Mouse (Mus musculus) heart, adult 2 months (tissue): ENCODE results near the gene Eps15l1. TPM values are rescaled to one million over a fixed set of nuclear protein-coding genes. Genes with fewer than 3 reads are reported as not detected.

Experiments used
- DNase-seq, 2 experiments: peaks; one replicate each; pipeline ENCODE4 v3.0.0; 2021
- H3K27ac ChIP-seq: fragments of 200-600 bp; 2 replicates; pipeline ENCODE4 v1.8.1; 2022
- H3K27me3 ChIP-seq: fragments of 200-500 bp; 2 replicates; pipeline ENCODE4 v1.6.1; 2012; ENCODE audit warnings: mild to moderate bottlenecking, low read length, inconsistent platforms, mixed read lengths; ENCODE audit not compliant: control insufficient read depth, insufficient read depth
- H3K36me3 ChIP-seq: fragments of 200-500 bp; 2 replicates; pipeline ENCODE4 v1.6.1; 2012; ENCODE audit warnings: low read length, inconsistent platforms; ENCODE audit not compliant: control insufficient read depth, insufficient read depth
- H3K4me1 ChIP-seq: fragments of 200-500 bp; 2 replicates; pipeline ENCODE4 v1.6.1; 2011; ENCODE audit warnings: low read length; ENCODE audit not compliant: control insufficient read depth, insufficient read depth
- H3K4me3 ChIP-seq: fragments of 200-600 bp; 2 replicates; pipeline ENCODE4 v1.8.1; 2022
- H3K79me2 ChIP-seq: fragments of 200-500 bp; replicated peaks from 2 replicates; pipeline ENCODE4 v1.6.1; 2012; ENCODE audit warnings: mild to moderate bottlenecking, inconsistent platforms, low read length, moderate library complexity, mixed read lengths; ENCODE audit not compliant: control insufficient read depth, insufficient read depth
- H3K9ac ChIP-seq: fragments of 200-500 bp; 2 replicates; pipeline ENCODE4 v1.6.1; 2012; ENCODE audit warnings: low read depth, mild to moderate bottlenecking, control low read depth, inconsistent platforms, low read length, mixed read lengths
- CTCF ChIP-seq: fragments of 200-600 bp; IDR thresholded peaks from 2 replicates; pipeline ENCODE4 v1.8.1; 2022; ENCODE audit warnings: antibody characterized with exemption, mild to moderate bottlenecking, moderate library complexity
- EP300 ChIP-seq: fragments of 200-500 bp; IDR thresholded peaks from 2 replicates; pipeline ENCODE4 v1.6.1; 2011; ENCODE audit warnings: low read depth, low read length, control low read depth; ENCODE audit not compliant: insufficient read depth
- POLR2A ChIP-seq: fragments of 200-500 bp; IDR thresholded peaks from 2 replicates; pipeline ENCODE4 v1.6.1; 2011; ENCODE audit warnings: mild to moderate bottlenecking, low read depth, low read length, control low read depth; ENCODE audit not compliant: insufficient read depth
- WGBS: fragments of 180-500 bp; shearing (Covaris S2); methylation state at CpG from one replicate; pipeline ENCODE4 v1.1.7; 2018; 5-methylcytosine and 5-hydroxymethylcytosine counted together
- intact Hi-C: fragments of 180-260 bp; cut with DNase I; formaldehyde crosslinking; loops from one replicate; pipeline ENCODE4 v1.15.1; 2025
- microRNA-seq, 2 experiments: library from miRNA; unstranded; fragments of <30 nt; microRNA quantifications; one replicate each; pipeline ENCODE4 v1.2.0; 2021
- polyA plus RNA-seq: library from polyadenylated mRNA; depleted of rRNA; stranded (reverse); fragments of >200 nt; gene quantifications from 2 replicates; pipeline ENCODE4 v1.2.3, GENCODE M21; 2012; rRNA removed
- total RNA-seq, 2 experiments: library from RNA; stranded (reverse); gene quantifications; 2 replicates each; pipeline ENCODE4 v1.2.3; 2021

Gene Eps15l1
- total and polyA plus RNA-seq, 3 experiments = 34.0 to 39.6 (median 36.2) TPM

DNA sequence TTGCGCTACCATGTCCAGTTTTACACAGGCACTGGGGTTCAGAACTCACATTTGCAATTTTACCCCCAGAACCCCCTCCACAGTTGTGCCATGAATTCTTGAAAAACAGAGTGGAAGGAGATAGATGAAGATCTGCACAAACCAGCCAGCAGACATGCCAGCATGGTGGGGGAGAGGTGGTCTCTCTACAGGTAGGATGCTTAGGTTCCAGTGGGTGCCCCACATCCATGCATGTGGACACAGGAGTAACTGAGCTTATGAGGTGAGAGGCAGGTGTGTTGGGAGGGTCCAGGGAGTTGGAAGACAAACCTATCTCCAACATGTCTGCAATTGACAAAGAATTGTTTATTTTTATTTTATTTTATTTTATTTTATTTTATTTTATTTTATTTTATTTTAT, 122.3 kb downstream of the Eps15l1 start:
- Histone ChIP-seq H3K9ac (no peak overlapping the region), H3K79me2 (no peaks in the 10 kb centered on the region), H3K27ac (no peak overlapping the region), H3K4me1 (peaks cover 30% of the 10 kb centered on the region), H3K4me3 (no peak overlapping the region), H3K27me3 (no peaks in the 10 kb centered on the region), H3K36me3 (peaks cover 7% of the 10 kb centered on the region)
- no peak for TF ChIP-seq CTCF
- no peak for TF ChIP-seq EP300
- intact Hi-C loops = no loop called here
- WGBS = 93% methylated on average over 1 of the region's 1 CpGs
- no peak for DNase-seq

DNA sequence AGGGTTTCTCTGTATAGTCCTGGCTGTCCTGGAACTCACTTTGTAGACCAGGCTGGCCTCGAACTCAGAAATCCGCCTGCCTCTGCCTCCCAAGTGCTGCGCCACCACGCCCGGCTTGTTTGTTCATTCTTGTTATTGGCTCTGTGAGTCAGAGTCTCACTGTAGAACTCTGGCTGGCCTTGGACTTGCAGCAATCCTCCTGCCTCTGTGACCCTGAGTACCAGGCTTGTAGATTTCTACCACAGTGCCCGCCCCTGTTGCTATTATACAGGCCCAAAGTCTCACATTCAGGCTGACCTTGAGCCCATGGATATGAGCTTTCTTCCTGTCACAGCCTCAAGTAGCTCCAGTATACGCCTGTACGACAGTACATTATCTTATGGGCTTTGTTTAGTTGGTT, 124.7 kb downstream of the Eps15l1 start:
- H3K4me1 ChIP-seq = peaks cover 24% of the 10 kb centered on the region
- H3K9ac ChIP-seq = no peak overlapping the region
- no peak for DNase-seq
- intact Hi-C loops = no loop called here
- peak overlapping the region; percentile 94 for H3K27ac ChIP-seq
- no peaks in the 10 kb centered on the region for H3K79me2 ChIP-seq
- H3K4me3 ChIP-seq = no peak overlapping the region
- 97% methylated on average over 8 of the region's 8 CpGs for WGBS
- peaks cover 7% of the 10 kb centered on the region for H3K36me3 ChIP-seq
- no peak for TF ChIP-seq POLR2A
- TF ChIP-seq CTCF = no peak
- TF ChIP-seq EP300 = no peak
- H3K27me3 ChIP-seq = no peaks in the 10 kb centered on the region

DNA sequence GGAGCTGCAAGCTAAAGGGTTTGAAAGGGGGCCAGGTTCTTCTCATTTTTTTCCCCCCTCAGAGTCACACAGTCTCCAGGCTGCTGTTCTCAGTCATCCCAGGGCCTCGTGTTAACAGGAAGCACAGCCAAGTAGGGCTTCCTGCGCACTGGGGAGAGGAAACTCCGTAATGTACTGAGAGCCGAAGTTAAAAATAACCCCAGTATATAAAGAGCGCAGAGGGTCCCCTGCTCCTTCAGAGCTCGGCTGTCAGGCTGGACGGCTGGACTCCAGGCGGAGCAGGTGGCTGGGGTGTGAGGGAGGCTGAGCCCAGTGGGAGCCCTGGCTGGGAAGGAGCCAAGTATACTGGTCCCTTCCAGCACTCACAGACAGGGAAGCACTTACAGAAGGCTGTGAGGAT, 125.6 kb downstream of the Eps15l1 start:
- 0% methylated on average over 8 of the region's 8 CpGs for WGBS
- Histone ChIP-seq H3K79me2 (no peaks in the 10 kb centered on the region), H3K27ac (peak overlapping the region; percentile 94), H3K9ac (peak overlapping the region; percentile 65), H3K27me3 (no peaks in the 10 kb centered on the region), H3K4me1 (peaks cover 22% of the 10 kb centered on the region), H3K4me3 (no peak overlapping the region; the same call in 1 of the 2 replicates), H3K36me3 (peaks cover 7% of the 10 kb centered on the region)
- DNase-seq = peak; percentile 93 to 95
- peak; percentile 100 for TF ChIP-seq POLR2A
- TF ChIP-seq CTCF = peak; percentile 20; the same call in 1 of the 2 replicates
- TF ChIP-seq EP300 = peak; percentile 100
- intact Hi-C loops = loop anchor here (1.0 kb wide), 2 partner anchors 24 to 27 kb away; partner anchors contain the start of gene Klf2

DNA sequence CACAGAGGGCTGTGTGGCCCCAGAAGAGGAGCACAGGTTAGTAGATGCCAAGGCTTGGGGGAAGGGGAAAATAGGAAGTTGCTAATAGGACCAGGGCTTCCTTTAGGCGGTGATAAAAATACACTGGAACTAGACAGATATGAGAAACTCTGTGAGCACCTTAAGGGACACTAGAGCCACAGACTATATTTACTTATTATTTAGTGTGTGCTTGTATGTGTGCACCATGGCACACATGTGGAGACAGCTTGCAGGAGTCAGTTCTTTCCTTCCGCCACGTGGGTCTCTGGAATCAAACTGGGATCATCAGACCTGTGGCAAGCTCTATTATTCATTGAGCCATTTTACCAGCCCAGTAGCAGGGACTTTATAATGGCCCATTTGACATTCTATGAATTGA, 126.1 kb downstream of the Eps15l1 start:
- Histone ChIP-seq H3K27me3 (no peaks in the 10 kb centered on the region), H3K27ac (peak overlapping the region; percentile 94), H3K9ac (no peak overlapping the region), H3K4me3 (no peak overlapping the region), H3K4me1 (peaks cover 19% of the 10 kb centered on the region), H3K79me2 (no peaks in the 10 kb centered on the region), H3K36me3 (peaks cover 7% of the 10 kb centered on the region)
- TF ChIP-seq EP300 (no peak), POLR2A (no peak), CTCF (no peak)
- intact Hi-C loops = loop anchor here (1.0 kb wide), 2 partner anchors 24 to 27 kb away; partner anchors contain the start of gene Klf2
- DNase-seq = peak in 1 of 2 experiments; percentile 44
- WGBS = 23% methylated on average over 3 of the region's 3 CpGs

DNA sequence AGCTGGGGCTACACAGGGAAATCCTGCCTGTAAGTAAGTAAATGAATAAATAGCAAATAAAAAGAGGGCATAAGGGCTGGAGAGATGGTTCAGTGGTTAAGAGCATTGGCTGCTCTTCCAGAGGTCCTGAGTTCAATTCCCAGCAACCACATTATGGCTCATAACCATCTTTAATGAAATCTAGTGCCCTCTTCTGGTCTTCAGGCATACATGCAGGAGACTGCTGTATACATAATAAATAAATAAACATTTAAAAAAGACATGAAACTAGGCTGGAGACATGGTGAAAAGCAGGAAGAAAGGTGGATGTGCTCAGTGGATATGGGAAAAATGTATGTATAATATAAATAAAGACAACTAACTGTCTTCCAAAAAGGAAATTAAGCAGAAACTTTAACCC, 128.0 kb downstream of the Eps15l1 start:
- peaks cover 7% of the 10 kb centered on the region for H3K36me3 ChIP-seq
- H3K9ac ChIP-seq = no peak overlapping the region
- H3K4me1 ChIP-seq = peaks cover 16% of the 10 kb centered on the region
- no peaks in the 10 kb centered on the region for H3K79me2 ChIP-seq
- intact Hi-C loops = no loop called here
- no peak for DNase-seq
- no peaks in the 10 kb centered on the region for H3K27me3 ChIP-seq
- no peak overlapping the region for H3K4me3 ChIP-seq
- H3K27ac ChIP-seq = peak overlapping the region; percentile 36
- TF ChIP-seq CTCF (peak; percentile 50), EP300 (no peak), POLR2A (no peak)

DNA sequence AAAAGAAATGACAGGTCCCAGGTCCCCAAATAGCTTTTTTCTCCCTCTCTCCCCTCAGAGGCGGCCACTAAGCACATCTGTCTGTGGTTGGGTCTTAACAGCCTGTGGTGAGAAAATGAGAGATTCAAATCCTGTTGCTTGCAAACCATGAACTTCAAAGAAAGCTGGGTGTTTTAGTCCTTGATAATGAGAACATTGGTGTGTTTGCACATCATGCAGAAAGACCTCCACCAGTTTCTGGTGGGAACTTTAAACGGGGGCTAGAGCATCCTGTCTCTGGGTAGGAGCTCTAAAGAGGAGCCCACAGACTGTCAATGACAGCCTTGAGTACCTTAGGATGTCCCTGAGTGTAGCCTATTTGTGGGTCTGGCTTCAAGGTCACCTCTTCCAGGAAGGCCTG, 130.2 kb downstream of the Eps15l1 start:
- peaks cover 10% of the 10 kb centered on the region for H3K4me1 ChIP-seq
- H3K4me3 ChIP-seq = no peak overlapping the region
- DNase-seq = no peak
- no peak overlapping the region for H3K27ac ChIP-seq
- no peak overlapping the region for H3K9ac ChIP-seq
- no peak for TF ChIP-seq EP300
- no peak for TF ChIP-seq CTCF
- no peak for TF ChIP-seq POLR2A
- H3K27me3 ChIP-seq = no peaks in the 10 kb centered on the region
- 76% methylated on average over 2 of the region's 2 CpGs for WGBS
- H3K79me2 ChIP-seq = no peaks in the 10 kb centered on the region
- intact Hi-C loops = no loop called here
- peaks cover 6% of the 10 kb centered on the region for H3K36me3 ChIP-seq

Small RNA genes lying within 50 kb of the gene (microRNA-seq; reads per million reads assigned to microRNA genes)
- 1.5 to 2.2 reads per million in 2 experiments for gene Mir7068

Other genes with a start within 250 kb of the Eps15l1 start
- not detected for gene Hsh2d, start 231.8 kb downstream of the Eps15l1 start, total RNA-seq
- gene Hsh2d, start 231.8 kb downstream of the Eps15l1 start, polyA plus RNA-seq = 0.18 and 0.55 TPM in 2 replicates
- gene Cib3, start 208.6 kb downstream of the Eps15l1 start, total RNA-seq = 1 to 10 TPM in 1 of 2 experiments, under 1 TPM in 1; 0.66 to 1.5 TPM
- 1.1 TPM in 2 replicates for gene Cib3, start 208.6 kb downstream of the Eps15l1 start, polyA plus RNA-seq
- gene Gm11034, start 207.8 kb downstream of the Eps15l1 start, total RNA-seq = not detected
- not detected in 2 replicates for gene Gm11034, start 207.8 kb downstream of the Eps15l1 start, polyA plus RNA-seq
- gene Fam32a, start 201.7 kb downstream of the Eps15l1 start, total RNA-seq = 10 to 100 TPM; 21.4 to 23.2 TPM
- gene Fam32a, start 201.7 kb downstream of the Eps15l1 start, polyA plus RNA-seq = 21.2 and 29.9 TPM in 2 replicates
- 10 to 100 TPM; 44.6 to 48.8 TPM for gene Ap1m1, start 181.4 kb downstream of the Eps15l1 start, total RNA-seq
- gene Ap1m1, start 181.4 kb downstream of the Eps15l1 start, polyA plus RNA-seq = 74.3 and 77.0 TPM in 2 replicates
- 1 to 10 TPM; 6.7 to 8.5 TPM for gene Gm10282, start 116.2 kb downstream of the Eps15l1 start, total RNA-seq
- gene Gm10282, start 116.2 kb downstream of the Eps15l1 start, polyA plus RNA-seq = 1.1 and 2.9 TPM in 2 replicates
- 10 to 100 TPM; 76.0 to 92.7 TPM for gene Klf2, start 102.4 kb downstream of the Eps15l1 start, total RNA-seq
- gene Klf2, start 102.4 kb downstream of the Eps15l1 start, polyA plus RNA-seq = 21.1 and 42.6 TPM in 2 replicates
- gene Calr3, start 22.4 kb upstream of the Eps15l1 start, total RNA-seq = 10 to 100 TPM; 20.3 to 25.1 TPM
- 5.7 and 19.9 TPM in 2 replicates for gene Calr3, start 22.4 kb upstream of the Eps15l1 start, polyA plus RNA-seq
- gene 1700030K09Rik, start 22.4 kb upstream of the Eps15l1 start, total RNA-seq = 1 to 10 TPM; 4.0 to 4.7 TPM
- 5.0 and 5.7 TPM in 2 replicates for gene 1700030K09Rik, start 22.4 kb upstream of the Eps15l1 start, polyA plus RNA-seq
- 10 to 100 TPM; 38.7 to 40.0 TPM for gene Cherp, start 53.8 kb upstream of the Eps15l1 start, total RNA-seq
- 22.3 and 25.4 TPM in 2 replicates for gene Cherp, start 53.8 kb upstream of the Eps15l1 start, polyA plus RNA-seq
- gene Slc35e1, start 71.2 kb upstream of the Eps15l1 start, total RNA-seq = 10 to 100 TPM; 68.0 to 85.7 TPM
- 83.2 and 110 TPM in 2 replicates for gene Slc35e1, start 71.2 kb upstream of the Eps15l1 start, polyA plus RNA-seq
- gene Med26, start 126.8 kb upstream of the Eps15l1 start, total RNA-seq = 1 to 10 TPM; 9.3 to 9.5 TPM
- 6.9 and 7.0 TPM in 2 replicates for gene Med26, start 126.8 kb upstream of the Eps15l1 start, polyA plus RNA-seq
- 100 to 1,000 TPM; 114 to 142 TPM for gene Smim7, start 149.6 kb upstream of the Eps15l1 start, total RNA-seq
- 53.7 and 80.1 TPM in 2 replicates for gene Smim7, start 149.6 kb upstream of the Eps15l1 start, polyA plus RNA-seq
- gene Tmem38a, start 150.6 kb upstream of the Eps15l1 start, total RNA-seq = 100 to 1,000 TPM; 409 to 486 TPM
- gene Tmem38a, start 150.6 kb upstream of the Eps15l1 start, polyA plus RNA-seq = 611 and 917 TPM in 2 replicates
- under 1 TPM; 0.25 to 0.29 TPM for gene Nwd1, start 225.3 kb upstream of the Eps15l1 start, total RNA-seq
- 0.18 and 0.27 TPM in 2 replicates for gene Nwd1, start 225.3 kb upstream of the Eps15l1 start, polyA plus RNA-seq